Mouse (Mus musculus) MN1 (cell line): Measurements from ENCODE around the gene Tmem132e.

Experiments used
- DNase-seq: peaks from one replicate; pipeline ENCODE4 v3.0.0-alpha.2; 2016; ENCODE audit warnings: low spot score

Tmem132e gene

GRCm38 (mm10) chr11:82388371-82389313, at the start of gene Tmem132e:
Gene Tmem132e (plus strand): TSS chr11:82388900.
- no peak for DNase-seq

- no peak for DNase-seq
Measured at GRCm38 (mm10) chr11:82339921-82340401, 48.7 kb upstream of the Tmem132e start.

GRCm38 (mm10) chr11:82340416-82340815, 48.3 kb upstream of the Tmem132e start:
- no peak for DNase-seq

GRCm38 (mm10) chr11:82340900-82341299, 47.8 kb upstream of the Tmem132e start:
- DNase-seq, result no peak

GRCm38 (mm10) chr11:82351039-82351438, 37.7 kb upstream of the Tmem132e start:
- no peak for DNase-seq

GRCm38 (mm10) chr11:82370151-82370550, 18.5 kb upstream of the Tmem132e start:
- DNase-seq, result no peak

- DNase-seq, result no peak
Measured at GRCm38 (mm10) chr11:82371577-82371976, 17.1 kb upstream of the Tmem132e start.

GRCm38 (mm10) chr11:82380606-82381202, 8.0 kb upstream of the Tmem132e start:
- DNase-seq, result no peak

GRCm38 (mm10) chr11:82386970-82387540, 1.6 kb upstream of the Tmem132e start:
- no peak for DNase-seq

GRCm38 (mm10) chr11:82387711-82388341, 874 bp upstream of the Tmem132e start:
- DNase-seq, result no peak

- DNase-seq, result no peak
Measured at GRCm38 (mm10) chr11:82389396-82390291, 944 bp downstream of the Tmem132e start.

GRCm38 (mm10) chr11:82392341-82392740, 3.6 kb downstream of the Tmem132e start:
- DNase-seq, result no peak

- DNase-seq, result no peak
Measured at GRCm38 (mm10) chr11:82399621-82400020, 10.9 kb downstream of the Tmem132e start.

- no peak for DNase-seq
Measured at GRCm38 (mm10) chr11:82405641-82406040, 16.9 kb downstream of the Tmem132e start.

- no peak for DNase-seq
Measured at GRCm38 (mm10) chr11:82406358-82407221, 17.9 kb downstream of the Tmem132e start.

- no peak for DNase-seq
Measured at GRCm38 (mm10) chr11:82412496-82412895, 23.8 kb downstream of the Tmem132e start.

GRCm38 (mm10) chr11:82418337-82419041, 29.8 kb downstream of the Tmem132e start:
- no peak for DNase-seq

GRCm38 (mm10) chr11:82421909-82422308, 33.2 kb downstream of the Tmem132e start:
- no peak for DNase-seq

- DNase-seq, result no peak
Measured at GRCm38 (mm10) chr11:82423521-82423920, 34.8 kb downstream of the Tmem132e start.

GRCm38 (mm10) chr11:82428801-82429200, 40.1 kb downstream of the Tmem132e start:
- no peak for DNase-seq
